Mouse (Mus musculus) heart, embryonic 13.5 days (tissue): Measurements from ENCODE around the gene Oca2. TPM values are rescaled to one million over a fixed set of nuclear protein-coding genes. Genes with fewer than 3 reads are reported as not detected.

Experiments
- ATAC-seq: fragments of 200-750 bp; cut with Nextera tagmentation; 2 replicates; pipeline ENCODE4 v1.8.0; 2017; ENCODE audit warnings: moderate TSS enrichment; ENCODE audit not compliant: insufficient number of reproducible peaks, low FRiP score, low TSS enrichment; ENCODE audit errors: extremely low read depth
- H3K27ac ChIP-seq: fragments of 300-500 bp; sonication (generic); replicated peaks from 2 replicates; pipeline ENCODE4 v1.5.1; 2015; ENCODE audit warnings: moderate library complexity, mild to moderate bottlenecking, inconsistent platforms
- H3K27me3 ChIP-seq: fragments of 300-500 bp; sonication (generic); replicated peaks from 2 replicates; pipeline ENCODE4 v1.6.1; 2015; ENCODE audit warnings: mild to moderate bottlenecking, inconsistent platforms
- H3K36me3 ChIP-seq: fragments of 300-500 bp; sonication (generic); 2 replicates; pipeline ENCODE4 v1.6.1; 2015; ENCODE audit warnings: mild to moderate bottlenecking, inconsistent platforms
- H3K4me1 ChIP-seq: fragments of 300-500 bp; sonication (generic); 2 replicates; pipeline ENCODE4 v1.6.1; 2015; ENCODE audit warnings: inconsistent platforms
- H3K4me2 ChIP-seq: fragments of 300-500 bp; sonication (generic); 2 replicates; pipeline ENCODE4 v1.6.1; 2015; ENCODE audit warnings: inconsistent platforms, mild to moderate bottlenecking, moderate library complexity
- H3K4me3 ChIP-seq: fragments of 300-500 bp; sonication (generic); 2 replicates; pipeline ENCODE4 v1.5.1; 2015; ENCODE audit warnings: moderate library complexity, mild to moderate bottlenecking, inconsistent platforms
- H3K9ac ChIP-seq: fragments of 300-500 bp; sonication (generic); 2 replicates; pipeline ENCODE4 v1.6.1; 2015; ENCODE audit warnings: inconsistent platforms, mild to moderate bottlenecking, moderate library complexity
- H3K9me3 ChIP-seq: fragments of 300-500 bp; sonication (generic); 2 replicates; pipeline ENCODE4 v1.6.1; 2016; ENCODE audit warnings: inconsistent platforms
- WGBS: fragments of 180-500 bp; shearing (Covaris S2); methylation state at CpG from one replicate; pipeline ENCODE4 v1.1.7; 2015; ENCODE audit warnings: mixed read lengths; 5-methylcytosine and 5-hydroxymethylcytosine counted together
- polyA plus RNA-seq: library from polyadenylated mRNA; unstranded; fragments of >200 nt; fragmentation: Nextera tagmentation; extraction: Ambion mirVana; gene quantifications from 2 replicates; pipeline ENCODE4 v1.2.1, GENCODE M21; 2015

Gene Oca2
- polyA plus RNA-seq, 1 experiment from 2014 or later = not detected

DNA sequence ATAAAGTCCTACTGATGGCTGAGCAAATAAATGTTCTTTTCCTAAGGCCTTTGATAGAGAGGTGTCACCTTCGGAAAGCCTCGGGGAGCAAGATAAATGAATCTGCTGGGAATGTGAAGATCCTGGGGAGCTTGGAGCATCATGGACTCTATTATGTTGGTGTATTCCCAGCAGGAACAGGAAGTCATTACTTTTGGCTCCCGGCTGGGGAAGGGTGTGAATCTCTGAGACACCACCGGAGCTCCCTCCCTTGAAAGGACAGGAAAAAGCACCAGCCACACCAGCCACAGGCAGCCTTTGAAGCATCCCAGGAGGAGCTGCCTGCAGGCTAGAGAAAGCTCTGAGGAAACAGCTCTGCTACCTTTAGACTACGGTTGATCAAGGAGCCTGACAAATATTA lies 280.2 kb downstream of the Oca2 start:
- Histone ChIP-seq H3K27ac (no peak overlapping the region), H3K27me3 (no peaks in the 10 kb centered on the region), H3K9ac (no peak overlapping the region), H3K4me2 (no peak overlapping the region), H3K36me3 (no peaks in the 10 kb centered on the region), H3K4me3 (no peak overlapping the region), H3K4me1 (no peaks in the 10 kb centered on the region), H3K9me3 (no peaks in the 10 kb centered on the region)
- 5% methylated on average over 5 of the region's 5 CpGs for WGBS
- ATAC-seq = no peak

DNA sequence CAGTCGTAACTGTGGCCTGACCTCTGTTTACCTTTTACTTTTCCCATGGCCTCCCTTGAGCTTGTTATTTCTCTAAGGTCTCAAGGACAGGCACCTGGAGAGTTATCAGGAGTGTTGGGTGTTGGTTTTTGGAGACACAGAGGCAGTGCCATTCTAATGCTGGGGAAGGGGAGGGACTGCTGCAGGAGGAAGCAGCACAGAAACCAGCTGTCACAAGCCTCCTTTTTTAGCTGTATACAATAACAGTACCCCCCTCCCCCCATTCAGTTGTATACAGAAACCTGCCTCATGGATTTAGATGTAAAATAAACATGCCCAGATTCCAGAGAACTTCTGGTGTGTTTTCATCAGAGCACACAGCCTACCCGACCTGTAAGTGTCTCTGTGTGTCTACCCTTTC lies 295.3 kb downstream of the Oca2 start:
- Histone ChIP-seq H3K9me3 (no peaks in the 10 kb centered on the region), H3K4me1 (no peaks in the 10 kb centered on the region), H3K9ac (no peak overlapping the region), H3K4me3 (no peak overlapping the region), H3K27me3 (no peaks in the 10 kb centered on the region), H3K36me3 (no peaks in the 10 kb centered on the region), H3K4me2 (no peak overlapping the region), H3K27ac (no peak overlapping the region)
- 56% methylated on average over 2 of the region's 2 CpGs for WGBS
- no peak for ATAC-seq

DNA sequence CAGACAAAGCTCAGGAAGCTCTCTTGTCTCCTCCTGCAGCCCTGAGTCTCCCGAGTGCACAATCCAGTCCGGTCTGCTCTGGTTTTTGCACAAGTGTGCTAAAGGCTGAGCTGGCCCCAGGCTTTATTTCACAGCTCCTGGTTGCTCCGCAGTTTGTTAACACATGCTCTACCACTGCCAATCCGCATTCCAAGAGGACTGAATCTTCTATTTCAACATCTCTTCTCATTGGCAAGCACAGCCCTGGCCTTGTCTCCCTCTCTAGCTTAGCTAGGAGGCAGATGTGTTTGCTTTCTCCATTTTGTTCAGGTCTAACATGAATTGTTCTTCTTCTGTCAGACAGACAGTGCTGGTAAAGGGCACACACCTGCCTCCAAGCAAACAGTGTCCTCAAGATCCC lies 309.7 kb downstream of the Oca2 start:
- Histone ChIP-seq H3K9me3 (no peaks in the 10 kb centered on the region), H3K9ac (no peak overlapping the region), H3K27me3 (no peaks in the 10 kb centered on the region), H3K36me3 (no peaks in the 10 kb centered on the region), H3K4me3 (no peak overlapping the region), H3K4me2 (no peak overlapping the region), H3K27ac (no peak overlapping the region), H3K4me1 (no peaks in the 10 kb centered on the region)
- WGBS = 69% methylated on average over 4 of the region's 4 CpGs
- no peak for ATAC-seq

GRCm38 (mm10) chr7:56551804-56552203 lies 312.2 kb downstream of the Oca2 start:
- no peak for ATAC-seq
- Histone ChIP-seq H3K9me3 (no peaks in the 10 kb centered on the region), H3K4me2 (no peak overlapping the region), H3K36me3 (no peaks in the 10 kb centered on the region), H3K4me3 (no peak overlapping the region), H3K4me1 (no peaks in the 10 kb centered on the region), H3K9ac (no peak overlapping the region), H3K27me3 (no peaks in the 10 kb centered on the region), H3K27ac (no peak overlapping the region)
- WGBS = 18% methylated on average over 1 of the region's 1 CpGs

Other genes starting within 250 kb of the Oca2 start
- gene Nipa1, start 219.8 kb upstream of the Oca2 start, polyA plus RNA-seq = 3.6 and 4.6 TPM in 2 replicates
- gene Herc2, start 189.6 kb upstream of the Oca2 start, polyA plus RNA-seq = 14.3 and 15.8 TPM in 2 replicates